Mouse (Mus musculus) brown adipose tissue, adult 24 weeks (tissue): Measurements from ENCODE around the gene Esrrg. TPM values are rescaled to one million over a fixed set of nuclear protein-coding genes. Genes with fewer than 3 reads are reported as not detected.

Experiments
- H3K27ac ChIP-seq: fragments of 200-500 bp; replicated peaks from 2 replicates; pipeline ENCODE4 v1.5.1; 2012; ENCODE audit warnings: low read depth, mild to moderate bottlenecking, low read length
- H3K4me1 ChIP-seq: fragments of 200-500 bp; 2 replicates; pipeline ENCODE4 v1.6.1; 2012; ENCODE audit warnings: low read length, mixed read lengths; ENCODE audit not compliant: control insufficient read depth, insufficient read depth, insufficient read length
- H3K4me3 ChIP-seq: fragments of 200-500 bp; 2 replicates; pipeline ENCODE4 v1.5.1; 2012; ENCODE audit warnings: low read depth, mild to moderate bottlenecking, low read length, moderate library complexity; ENCODE audit not compliant: insufficient read depth
- polyA plus RNA-seq: library from polyadenylated mRNA; stranded (reverse); fragments of >200 nt; gene quantifications from 2 replicates; pipeline ENCODE4 v1.2.4, GENCODE M21; 2012; ENCODE audit not compliant: missing spikeins, insufficient read depth, insufficient read length

Esrrg gene
- polyA plus RNA-seq, 1 experiment, result 12.5 TPM

- H3K4me1 ChIP-seq, result peaks cover 4% of the 10 kb centered on the region
- H3K4me3 ChIP-seq, result no peak overlapping the region
- no peak overlapping the region for H3K27ac ChIP-seq
These were observed 150.9 kb downstream of the Esrrg start for GRCm38 (mm10) chr1:187759536-187759935.

- Histone ChIP-seq H3K4me3 (no peak overlapping the region), H3K4me1 (peaks cover 4% of the 10 kb centered on the region; the same call in 1 of the 2 replicates), H3K27ac (peak overlapping the region; percentile 55)
These were observed 154.3 kb downstream of the Esrrg start for GRCm38 (mm10) chr1:187762641-187763450.

- Histone ChIP-seq H3K4me1 (peaks cover 4% of the 10 kb centered on the region; the same call in 1 of the 2 replicates), H3K4me3 (no peak overlapping the region), H3K27ac (peak overlapping the region; percentile 71)
These were observed 154.8 kb downstream of the Esrrg start for GRCm38 (mm10) chr1:187763451-187763755.

- Histone ChIP-seq H3K27ac (no peak overlapping the region), H3K4me1 (peaks cover 4% of the 10 kb centered on the region; the same call in 1 of the 2 replicates), H3K4me3 (no peak overlapping the region)
These were observed 155.2 kb downstream of the Esrrg start for GRCm38 (mm10) chr1:187763821-187764220.

GRCm38 (mm10) chr1:187765577-187765976, 157.0 kb downstream of the Esrrg start:
- H3K4me1 ChIP-seq, result peaks cover 4% of the 10 kb centered on the region; the same call in 1 of the 2 replicates
- H3K4me3 ChIP-seq, result no peak overlapping the region
- H3K27ac ChIP-seq, result no peak overlapping the region

- Histone ChIP-seq H3K4me3 (no peak overlapping the region), H3K27ac (no peak overlapping the region), H3K4me1 (peaks cover 4% of the 10 kb centered on the region; the same call in 1 of the 2 replicates)
These were observed 158.8 kb downstream of the Esrrg start for GRCm38 (mm10) chr1:187767355-187767754.

- Histone ChIP-seq H3K4me3 (no peak overlapping the region), H3K4me1 (0 out of 2 replicates have a peak, but pooled peaks cover 2% of the 10 kb centered on the region), H3K27ac (no peak overlapping the region)
These were observed 161.6 kb downstream of the Esrrg start for GRCm38 (mm10) chr1:187770234-187770633.

- Histone ChIP-seq H3K27ac (no peak overlapping the region), H3K4me1 (0 out of 2 replicates have a peak, but pooled peaks cover 2% of the 10 kb centered on the region), H3K4me3 (no peak overlapping the region)
These were observed 162.5 kb downstream of the Esrrg start for GRCm38 (mm10) chr1:187771067-187771466.

- H3K27ac ChIP-seq, result no peak overlapping the region
- no peak overlapping the region for H3K4me3 ChIP-seq
- no peaks in the 10 kb centered on the region for H3K4me1 ChIP-seq
These were observed 171.1 kb downstream of the Esrrg start for GRCm38 (mm10) chr1:187779589-187780178.

- Histone ChIP-seq H3K27ac (no peak overlapping the region), H3K4me1 (no peaks in the 10 kb centered on the region), H3K4me3 (no peak overlapping the region)
These were observed 176.6 kb downstream of the Esrrg start for GRCm38 (mm10) chr1:187785226-187785625.

GRCm38 (mm10) chr1:187787055-187788016, 178.7 kb downstream of the Esrrg start:
- no peaks in the 10 kb centered on the region for H3K4me1 ChIP-seq
- no peak overlapping the region for H3K27ac ChIP-seq
- H3K4me3 ChIP-seq, result no peak overlapping the region

GRCm38 (mm10) chr1:187794240-187794930, 185.8 kb downstream of the Esrrg start:
- H3K4me1 ChIP-seq, result peaks cover 5% of the 10 kb centered on the region; the same call in 1 of the 2 replicates
- H3K4me3 ChIP-seq, result no peak overlapping the region
- no peak overlapping the region for H3K27ac ChIP-seq

GRCm38 (mm10) chr1:187795551-187795950, 187.0 kb downstream of the Esrrg start:
- H3K27ac ChIP-seq, result no peak overlapping the region

GRCm38 (mm10) chr1:187799300-187799699, 190.7 kb downstream of the Esrrg start:
- Histone ChIP-seq H3K4me1 (peaks cover 6% of the 10 kb centered on the region; the same call in 1 of the 2 replicates), H3K27ac (no peak overlapping the region), H3K4me3 (no peak overlapping the region)

More at GRCm38 (mm10) chr1:187795551-187795950, 187.0 kb downstream of the Esrrg start:
- H3K4me1 ChIP-seq, result peaks cover 6% of the 10 kb centered on the region; the same call in 1 of the 2 replicates
- no peak overlapping the region for H3K4me3 ChIP-seq
